Mouse (Mus musculus): ENCODE measurements around the gene Slc25a44.

DNA sequence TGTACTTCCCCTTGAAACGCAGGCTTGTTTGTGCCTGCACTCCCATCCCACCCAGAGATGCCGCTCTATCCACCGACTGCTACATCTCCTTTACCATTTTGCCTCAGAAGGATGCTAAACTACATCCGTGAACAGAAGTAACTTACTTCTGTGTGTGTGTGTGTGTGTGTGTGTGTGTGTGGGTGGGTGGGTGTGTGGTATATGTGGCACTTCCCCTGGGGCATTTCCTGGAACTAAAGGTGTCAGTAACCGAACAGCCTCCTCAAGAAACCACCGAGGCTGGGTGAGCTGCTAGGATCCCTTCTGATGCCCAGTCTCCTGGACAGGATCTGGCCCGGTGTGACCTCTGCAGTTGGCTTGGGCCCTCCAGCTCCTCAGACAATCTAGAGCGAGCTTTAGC is 29.0 kb upstream of the Slc25a44 start:
- TF ChIP-seq POLR2A (IDR thresholded peaks at IDR 0.05; ENCODE audit: insufficient read depth, low read depth, low read length): no peak
- no peak for TF ChIP-seq CTCF (IDR thresholded peaks at IDR 0.05; ENCODE audit: insufficient read depth, low read depth, low read length)

All from olfactory bulb, adult 2 months (tissue).